ENCODE assay signal across 8 mouse cellular contexts in the genomic region with DNA sequence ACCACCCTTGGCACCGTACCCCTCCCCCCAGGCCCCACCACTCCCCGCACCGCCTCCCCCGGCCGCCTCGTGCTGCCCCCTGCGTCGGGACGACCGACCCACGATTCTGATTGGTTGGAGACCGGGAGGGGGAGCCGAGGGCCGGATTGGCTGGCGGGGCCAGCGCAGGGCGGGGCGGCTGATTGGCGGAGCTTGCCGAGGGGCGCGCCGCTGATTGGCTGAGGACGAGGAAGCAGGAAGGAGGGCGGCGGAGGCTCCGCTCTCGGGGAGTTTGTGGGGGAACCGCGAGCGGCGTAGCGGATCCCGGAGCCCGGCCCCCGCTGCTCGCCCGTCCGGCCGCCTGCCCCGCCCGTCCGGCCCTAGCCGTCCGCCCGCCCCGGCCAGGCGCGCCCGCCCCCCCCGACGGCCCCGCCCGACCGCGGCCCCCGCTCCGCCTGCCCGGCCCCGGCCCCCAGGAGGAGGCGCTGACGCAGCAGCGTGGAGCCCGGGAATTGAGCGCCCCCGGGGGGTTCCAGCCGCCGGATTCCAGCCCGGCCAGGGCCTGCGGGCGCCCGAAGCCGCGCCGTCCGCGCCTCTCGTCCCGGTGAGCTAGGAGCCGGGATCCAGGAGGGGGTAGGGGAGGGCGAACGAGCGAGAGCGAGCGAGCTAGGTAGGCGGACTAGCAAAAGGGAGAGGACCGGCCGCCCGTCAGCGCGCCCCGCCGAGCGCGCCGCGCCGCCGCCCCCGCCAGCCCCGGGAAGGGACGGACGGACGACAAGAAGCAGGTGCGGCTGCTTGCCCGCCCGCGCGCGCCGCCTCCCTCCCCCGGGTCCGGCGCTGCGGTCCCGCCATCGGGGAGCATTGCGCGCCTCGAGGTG. TPM values are rescaled to one million over a fixed set of nuclear protein-coding genes. Genes with fewer than 3 reads are reported as not detected.
DNase-seq lines count a peak whose midpoint lies in the region; ATAC-seq and TF ChIP-seq lines count a peak whose summit lies in the region.

No protein-coding gene starts in this region.

- no peaks in the 10 kb centered on the region for H3K36me3 ChIP-seq in C2C12 (ENCODE audit: control insufficient read depth, insufficient read depth)
- no peaks in the 10 kb centered on the region for H3K36me3 ChIP-seq in erythroblast, embryonic 14.5 days (ENCODE audit: control insufficient read depth)
- no peaks in the 10 kb centered on the region for H3K36me3 ChIP-seq in heart, embryonic 11.5 days (ENCODE audit: control insufficient read depth, insufficient read depth, low read length)
- no peaks in the 10 kb centered on the region for H3K36me3 ChIP-seq in kidney, embryonic 16.5 days (ENCODE audit: insufficient read depth, low read length)
- no peaks in the 10 kb centered on the region for H3K36me3 ChIP-seq in liver, embryonic 11.5 days (ENCODE audit: control insufficient read depth, insufficient read depth, low read length)
- H3K36me3 ChIP-seq in stomach, embryonic 14.5 days (ENCODE audit: control insufficient read depth, insufficient read depth, low read length) = no peaks in the 10 kb centered on the region

- under 1% methylated on average over 96 of the region's 120 CpGs for WGBS in heart, embryonic 11.5 days (ENCODE audit: insufficient replicate concordance)
- 0% methylated on average over 47 of the region's 120 CpGs for WGBS in kidney, embryonic 16.5 days
- under 1% methylated on average over 98 of the region's 120 CpGs for WGBS in liver, embryonic 11.5 days
- under 1% methylated on average over 85 of the region's 120 CpGs for WGBS in stomach, embryonic 14.5 days

- H3K79me3 ChIP-seq in C2C12 (ENCODE audit: low read depth) = peaks cover 4% of the 10 kb centered on the region

- H3K4me1 ChIP-seq in erythroblast, embryonic 14.5 days (ENCODE audit: control insufficient read depth) = peaks cover 76% of the 10 kb centered on the region
- H3K4me1 ChIP-seq in heart, embryonic 11.5 days (ENCODE audit: control insufficient read depth, insufficient read depth, low read length) = peaks cover 29% of the 10 kb centered on the region
- peaks cover 32% of the 10 kb centered on the region for H3K4me1 ChIP-seq in kidney, embryonic 16.5 days (ENCODE audit: insufficient read depth, low read length)
- H3K4me1 ChIP-seq in liver, embryonic 11.5 days (replicated peaks; ENCODE audit: control insufficient read depth, insufficient read depth, low read length) = peaks cover 60% of the 10 kb centered on the region
- peaks cover 30% of the 10 kb centered on the region; the same call in 1 of the 2 replicates for H3K4me1 ChIP-seq in stomach, embryonic 14.5 days (ENCODE audit: control insufficient read depth, insufficient read depth, low read length)

- H3K4me3 ChIP-seq in C2C12 (ENCODE audit: insufficient read depth, poor library complexity, severe bottlenecking) = peak overlapping the region; percentile 75
- peak overlapping the region; percentile 94 for H3K4me3 ChIP-seq in erythroblast, embryonic 14.5 days (replicated peaks)
- H3K4me3 ChIP-seq in heart, embryonic 11.5 days (ENCODE audit: low read depth, low read length) = peak overlapping the region; percentile 95
- peak overlapping the region; percentile 67 for H3K4me3 ChIP-seq in kidney, embryonic 16.5 days (ENCODE audit: low read length)
- peak overlapping the region; percentile 97 for H3K4me3 ChIP-seq in liver, embryonic 11.5 days (ENCODE audit: low read depth, low read length)
- peak overlapping the region; percentile 91 for H3K4me3 ChIP-seq in stomach, embryonic 14.5 days (ENCODE audit: low read depth, low read length)

- peaks cover 26% of the 10 kb centered on the region for H3K27me3 ChIP-seq in C2C12 (ENCODE audit: control insufficient read depth, insufficient read depth, insufficient read length)
- peaks cover 72% of the 10 kb centered on the region for H3K27me3 ChIP-seq in erythroblast, embryonic 14.5 days (ENCODE audit: control insufficient read depth)
- peaks cover 44% of the 10 kb centered on the region for H3K27me3 ChIP-seq in heart, embryonic 11.5 days (ENCODE audit: control insufficient read depth, insufficient read depth, low read length)
- peaks cover 48% of the 10 kb centered on the region for H3K27me3 ChIP-seq in kidney, embryonic 16.5 days (ENCODE audit: insufficient read depth, low read length)
- peaks cover 44% of the 10 kb centered on the region for H3K27me3 ChIP-seq in liver, embryonic 11.5 days (replicated peaks; ENCODE audit: control insufficient read depth, insufficient read depth, low read length)
- H3K27me3 ChIP-seq in stomach, embryonic 14.5 days (ENCODE audit: control insufficient read depth, insufficient read depth, low read length) = peaks cover 37% of the 10 kb centered on the region

- H3K9me3 ChIP-seq in erythroblast, embryonic 14.5 days (ENCODE audit: control insufficient read depth, low read length) = peaks cover 32% of the 10 kb centered on the region
- no peaks in the 10 kb centered on the region for H3K9me3 ChIP-seq in heart, embryonic 11.5 days (replicated peaks; ENCODE audit: control insufficient read depth, low read length)
- H3K9me3 ChIP-seq in kidney, embryonic 16.5 days (ENCODE audit: low read length) = no peaks in the 10 kb centered on the region
- H3K9me3 ChIP-seq in liver, embryonic 11.5 days (ENCODE audit: control insufficient read depth, low read length) = no peaks in the 10 kb centered on the region
- no peaks in the 10 kb centered on the region for H3K9me3 ChIP-seq in stomach, embryonic 14.5 days (ENCODE audit: control insufficient read depth, low read depth, low read length)

- peak overlapping the region; percentile 81 for H3K27ac ChIP-seq in heart, embryonic 11.5 days (ENCODE audit: low read depth, low read length)
- H3K27ac ChIP-seq in kidney, embryonic 16.5 days (ENCODE audit: low read length) = peak overlapping the region; percentile 60
- peak overlapping the region; percentile 93 for H3K27ac ChIP-seq in liver, embryonic 11.5 days (ENCODE audit: low read depth, low read length)
- peak overlapping the region; percentile 77 for H3K27ac ChIP-seq in stomach, embryonic 14.5 days (ENCODE audit: low read length)

- ATAC-seq in heart, embryonic 11.5 days (replicated peaks; ENCODE audit: insufficient number of reproducible peaks, low FRiP score, low TSS enrichment) = peak; percentile 93
- ATAC-seq in kidney, embryonic 16.5 days (ENCODE audit: low FRiP score, low TSS enrichment) = peak; percentile 91
- peak; percentile 91 for ATAC-seq in liver, embryonic 11.5 days (replicated peaks; ENCODE audit: low FRiP score)
- ATAC-seq in stomach, embryonic 14.5 days (ENCODE audit: insufficient number of reproducible peaks, insufficient read depth, low FRiP score, low read depth) = peak; percentile 90

- no peak for TF ChIP-seq CTCF in C2C12 (IDR thresholded peaks at IDR 0.05; ENCODE audit: control insufficient read depth, insufficient read depth, insufficient read length)
- TF ChIP-seq CTCF in brain, embryonic 14.5 days (IDR thresholded peaks at IDR 0.05; ENCODE audit: borderline replicate concordance, extremely low read depth, insufficient read depth, insufficient read length) = no peak

- TF ChIP-seq POLR2A in brain, embryonic 14.5 days (IDR thresholded peaks at IDR 0.05; ENCODE audit: borderline replicate concordance, extremely low read depth, insufficient read depth, insufficient read length, poor library complexity, severe bottlenecking) = peak; percentile 77; the same call in 1 of the 2 replicates

- peak; percentile 99 for DNase-seq in brain, embryonic 14.5 days (ENCODE audit: low read depth)
- peak; percentile 98 for DNase-seq in liver, embryonic 11.5 days (ENCODE audit: low spot score)
- DNase-seq in naive thymus-derived CD4-positive, alpha-beta T cell, adult 2 months (ENCODE audit: low read depth) = peak; percentile 90

- peaks cover 45% of the 10 kb centered on the region for H3K79me2 ChIP-seq in C2C12 (ENCODE audit: control insufficient read depth, insufficient read depth)

- H3K9ac ChIP-seq in heart, embryonic 11.5 days (ENCODE audit: low read depth, low read length) = peak overlapping the region; percentile 83
- peak overlapping the region; percentile 77 for H3K9ac ChIP-seq in kidney, embryonic 16.5 days (replicated peaks; ENCODE audit: low read length)
- peak overlapping the region; percentile 92 for H3K9ac ChIP-seq in liver, embryonic 11.5 days (ENCODE audit: low read depth, low read length)
- H3K9ac ChIP-seq in stomach, embryonic 14.5 days (replicated peaks; ENCODE audit: low read depth, low read length) = peak overlapping the region; percentile 77

- peak overlapping the region; percentile 89 for H3ac ChIP-seq in C2C12 (ENCODE audit: control insufficient read depth, insufficient read length, low read depth)

- peak overlapping the region; percentile 94 for H3K4me2 ChIP-seq in heart, embryonic 11.5 days
- peak overlapping the region; percentile 98 for H3K4me2 ChIP-seq in kidney, embryonic 16.5 days (replicated peaks; ENCODE audit: low read depth, low read length)
- peak overlapping the region; percentile 100 for H3K4me2 ChIP-seq in liver, embryonic 11.5 days
- peak overlapping the region; percentile 98 for H3K4me2 ChIP-seq in stomach, embryonic 14.5 days (replicated peaks; ENCODE audit: low read depth, low read length)

RNA-seq across cellular contexts. Expression of gene Bahd1, which starts 1.2 kb away (rescaled TPM):
- polyA plus RNA-seq in C2C12 (2012; fragmentation: generic; extraction: Trizol) = 8.6 TPM
- 21.8 and 25.7 TPM in 2 replicates for polyA plus RNA-seq in brain, embryonic 14.5 days (2012; rRNA removed)
- 4.0 and 5.7 TPM in 2 replicates for polyA plus RNA-seq in erythroblast, embryonic 14.5 days (2012)
- 0.77 and 1.1 TPM in 2 replicates for polyA plus RNA-seq in heart, embryonic 11.5 days (2014; fragmentation: Nextera tagmentation; extraction: Ambion mirVana)
- polyA plus RNA-seq in kidney, embryonic 16.5 days (2015; fragmentation: Nextera tagmentation; extraction: Ambion mirVana) = 3.1 and 3.5 TPM in 2 replicates
- 1.7 and 1.9 TPM in 2 replicates for polyA plus RNA-seq in liver, embryonic 11.5 days (2014; fragmentation: Nextera tagmentation; extraction: Ambion mirVana)
- 1.8 TPM in 2 replicates for polyA plus RNA-seq in stomach, embryonic 14.5 days (2014; fragmentation: Nextera tagmentation; extraction: Ambion mirVana)

RNA-seq across cellular contexts. Expression of gene Chst14, which starts 24.9 kb away (rescaled TPM):
- polyA plus RNA-seq in C2C12 (2012; fragmentation: generic; extraction: Trizol) = 21.3 TPM
- 8.4 and 10.7 TPM in 2 replicates for polyA plus RNA-seq in brain, embryonic 14.5 days (2012; rRNA removed)
- polyA plus RNA-seq in erythroblast, embryonic 14.5 days (2012) = 0.14 and 0.15 TPM in 2 replicates
- 19.6 and 22.3 TPM in 2 replicates for polyA plus RNA-seq in heart, embryonic 11.5 days (2014; fragmentation: Nextera tagmentation; extraction: Ambion mirVana)
- 26.8 and 28.6 TPM in 2 replicates for polyA plus RNA-seq in kidney, embryonic 16.5 days (2015; fragmentation: Nextera tagmentation; extraction: Ambion mirVana)
- polyA plus RNA-seq in liver, embryonic 11.5 days (2014; fragmentation: Nextera tagmentation; extraction: Ambion mirVana) = 15.4 and 16.4 TPM in 2 replicates
- polyA plus RNA-seq in stomach, embryonic 14.5 days (2014; fragmentation: Nextera tagmentation; extraction: Ambion mirVana) = 37.5 and 38.0 TPM in 2 replicates

RNA-seq across cellular contexts. Expression of gene Ivd, which starts 39.6 kb away (rescaled TPM):
- polyA plus RNA-seq in C2C12 (2012; fragmentation: generic; extraction: Trizol) = 15.2 TPM
- polyA plus RNA-seq in brain, embryonic 14.5 days (2012; rRNA removed) = 57.5 and 60.2 TPM in 2 replicates
- 0.30 and 0.45 TPM in 2 replicates for polyA plus RNA-seq in erythroblast, embryonic 14.5 days (2012)
- polyA plus RNA-seq in heart, embryonic 11.5 days (2014; fragmentation: Nextera tagmentation; extraction: Ambion mirVana) = 52.5 and 63.2 TPM in 2 replicates
- polyA plus RNA-seq in kidney, embryonic 16.5 days (2015; fragmentation: Nextera tagmentation; extraction: Ambion mirVana) = 91.0 and 91.1 TPM in 2 replicates
- 41.3 and 48.6 TPM in 2 replicates for polyA plus RNA-seq in liver, embryonic 11.5 days (2014; fragmentation: Nextera tagmentation; extraction: Ambion mirVana)
- 55.9 and 57.9 TPM in 2 replicates for polyA plus RNA-seq in stomach, embryonic 14.5 days (2014; fragmentation: Nextera tagmentation; extraction: Ambion mirVana)

Comparison
In these comparisons a context has a peak if more than half of its experiments do, and no peak if none do; other contexts are left out.
1. Peak in every context shown above with its lines: DNase-seq, ATAC-seq, H3K4me3 ChIP-seq and H3K27ac ChIP-seq.
2. RNA of gene Ivd, which starts 39.6 kb away (polyA plus RNA-seq): 91.0 to 91.1 TPM in kidney, embryonic 16.5 days, 55.9 to 57.9 TPM in stomach, embryonic 14.5 days, 57.5 to 60.2 TPM in brain, embryonic 14.5 days, 52.5 to 63.2 TPM in heart, embryonic 11.5 days, 41.3 to 48.6 TPM in liver, embryonic 11.5 days and 15.2 TPM in C2C12 (single experiment); 0.30 to 0.45 TPM in erythroblast, embryonic 14.5 days; every median in the first group is over 10 times any median in the second.